Comparison of ENCODE assay signal across 26 mouse cellular contexts in genomic region chr19:31153399-31153798, GRCm38 (mm10).
DNase-seq lines count a peak whose midpoint lies in the region; ATAC-seq and TF ChIP-seq lines count a peak whose summit lies in the region.
"Had no signal": no experiment of that assay in that cellular context is flagged by ENCODE, and none has a peak within 500 bp of the region (broad histone marks: within the 10 kb centered on the region; RNA-seq: fewer than 3 reads in every experiment).

No protein-coding gene starts in this region.

- no peak for DNase-seq in forebrain, embryonic 11.5 days (ENCODE audit: low spot score)
- DNase-seq in forebrain, postnatal 0 days = no peak
- DNase-seq in midbrain, embryonic 14.5 days = peak; percentile 33
- DNase-seq in midbrain, postnatal 0 days (ENCODE audit: low spot score) = no peak
- no peak for DNase-seq in urinary bladder, adult 18-20 months (ENCODE audit: low spot score in 2 of 2)
- DNase-seq: adrenal gland, postnatal 25 days; B cell, adult 2 months; cerebellum, adult 8-10 months; heart, postnatal 14 days; kidney, adult 8-10 months; kidney, postnatal 10 days; layer of hippocampus, postnatal 36 days; left cerebral cortex, postnatal 4 days; liver, embryonic 13.5 days; lung, adult 18-20 months; lung, postnatal 10 days; right cerebral cortex, postnatal 14 days; thymus, postnatal 4 days had no signal

- no peak overlapping the region for H3K9ac ChIP-seq in forebrain, embryonic 11.5 days (ENCODE audit: low read length)
- no peak overlapping the region for H3K9ac ChIP-seq in forebrain, postnatal 0 days
- H3K9ac ChIP-seq in midbrain, embryonic 14.5 days (replicated peaks; ENCODE audit: low read length) = no peak overlapping the region
- no peak overlapping the region for H3K9ac ChIP-seq in midbrain, postnatal 0 days (replicated peaks; ENCODE audit: low read length, poor library complexity, severe bottlenecking)
- no peak overlapping the region for H3K9ac ChIP-seq in forebrain, embryonic 16.5 days (replicated peaks; ENCODE audit: low read depth, low read length)
- H3K9ac ChIP-seq: intestine, embryonic 15.5 days; liver, embryonic 13.5 days; neural tube, embryonic 13.5 days had no signal

- peaks cover 3% of the 10 kb centered on the region; the same call in 1 of the 2 replicates for H3K4me1 ChIP-seq in forebrain, embryonic 11.5 days (replicated peaks; ENCODE audit: control insufficient read depth, insufficient read depth, low read length)
- no peaks in the 10 kb centered on the region; the same call in 1 of the 2 replicates for H3K4me1 ChIP-seq in forebrain, postnatal 0 days (ENCODE audit: insufficient read depth)
- no peaks in the 10 kb centered on the region for H3K4me1 ChIP-seq in midbrain, embryonic 14.5 days (ENCODE audit: control insufficient read depth, insufficient read depth, low read length)
- no peaks in the 10 kb centered on the region for H3K4me1 ChIP-seq in midbrain, postnatal 0 days (ENCODE audit: insufficient read depth, low read length)
- H3K4me1 ChIP-seq in forebrain, embryonic 16.5 days (replicated peaks; ENCODE audit: control insufficient read depth, insufficient read depth, low read length) = peaks cover 3% of the 10 kb centered on the region
- H3K4me1 ChIP-seq: hindbrain, embryonic 10.5 days; intestine, embryonic 15.5 days; liver, embryonic 13.5 days; neural tube, embryonic 13.5 days had no signal

- no peak overlapping the region for H3K4me3 ChIP-seq in forebrain, embryonic 11.5 days (ENCODE audit: low read depth, low read length)
- no peak overlapping the region for H3K4me3 ChIP-seq in forebrain, postnatal 0 days (ENCODE audit: low read depth, low read length)
- no peak overlapping the region for H3K4me3 ChIP-seq in midbrain, embryonic 14.5 days (replicated peaks; ENCODE audit: low read depth, low read length)
- H3K4me3 ChIP-seq in midbrain, postnatal 0 days (ENCODE audit: low read depth, low read length) = no peak overlapping the region
- no peak overlapping the region for H3K4me3 ChIP-seq in forebrain, embryonic 16.5 days (replicated peaks; ENCODE audit: low read length)
- H3K4me3 ChIP-seq: hindbrain, embryonic 10.5 days; intestine, embryonic 15.5 days; liver, embryonic 13.5 days; midbrain, embryonic 10.5 days; myocyte; neural tube, embryonic 13.5 days had no signal

- no peak overlapping the region for H3K27ac ChIP-seq in forebrain, embryonic 11.5 days (ENCODE audit: low read depth, low read length)
- no peak overlapping the region for H3K27ac ChIP-seq in forebrain, postnatal 0 days (ENCODE audit: low read depth, low read length)
- H3K27ac ChIP-seq in midbrain, embryonic 14.5 days (replicated peaks; ENCODE audit: low read depth, low read length) = no peak overlapping the region
- no peak overlapping the region for H3K27ac ChIP-seq in midbrain, postnatal 0 days (ENCODE audit: low read depth, low read length)
- no peak overlapping the region for H3K27ac ChIP-seq in forebrain, embryonic 16.5 days (ENCODE audit: low read length)
- H3K27ac ChIP-seq: hindbrain, embryonic 10.5 days; intestine, embryonic 15.5 days; liver, embryonic 13.5 days; midbrain, embryonic 10.5 days; neural tube, embryonic 13.5 days had no signal

- peak; percentile 58; the same call in 1 of the 2 replicates for ATAC-seq in forebrain, embryonic 11.5 days (replicated peaks; ENCODE audit: low FRiP score)
- no peak for ATAC-seq in forebrain, postnatal 0 days
- no peak for ATAC-seq in midbrain, embryonic 14.5 days (ENCODE audit: low FRiP score, low TSS enrichment)
- ATAC-seq in midbrain, postnatal 0 days (ENCODE audit: low FRiP score) = no peak
- ATAC-seq in forebrain, embryonic 16.5 days = peak; percentile 55; the same call in 1 of the 2 replicates
- ATAC-seq: hindbrain, embryonic 16.5 days; intestine, embryonic 15.5 days; midbrain, embryonic 16.5 days had no signal

- no peaks in the 10 kb centered on the region; the same call in 1 of the 2 replicates for H3K27me3 ChIP-seq in forebrain, embryonic 11.5 days (ENCODE audit: control insufficient read depth, insufficient read depth, low read length)
- H3K27me3 ChIP-seq in forebrain, postnatal 0 days (ENCODE audit: insufficient read depth, low read length) = no peaks in the 10 kb centered on the region
- no peaks in the 10 kb centered on the region for H3K27me3 ChIP-seq in midbrain, embryonic 14.5 days (ENCODE audit: control insufficient read depth, insufficient read depth, low read length)
- H3K27me3 ChIP-seq in midbrain, postnatal 0 days (ENCODE audit: insufficient read depth, low read length) = no peaks in the 10 kb centered on the region
- no peaks in the 10 kb centered on the region for H3K27me3 ChIP-seq in forebrain, embryonic 16.5 days (replicated peaks; ENCODE audit: control insufficient read depth, insufficient read depth, low read length)
- H3K27me3 ChIP-seq: intestine, embryonic 15.5 days; liver, embryonic 13.5 days; neural tube, embryonic 13.5 days had no signal

- WGBS in forebrain, embryonic 11.5 days = 19% methylated on average over 5 of the region's 5 CpGs
- WGBS in forebrain, postnatal 0 days = 8% methylated on average over 5 of the region's 5 CpGs
- 34% methylated on average over 5 of the region's 5 CpGs for WGBS in midbrain, embryonic 14.5 days
- WGBS in midbrain, postnatal 0 days = 40% methylated on average over 5 of the region's 5 CpGs
- WGBS in forebrain, embryonic 16.5 days = 1% methylated on average over 5 of the region's 5 CpGs

- no peak for TF ChIP-seq CTCF in forebrain, postnatal 0 days (IDR thresholded peaks at IDR 0.05; ENCODE audit: low read depth)
- TF ChIP-seq CTCF in midbrain, postnatal 0 days (IDR thresholded peaks at IDR 0.05) = no peak

- H3K9me3 ChIP-seq in forebrain, embryonic 11.5 days (ENCODE audit: control insufficient read depth, low read length) = no peaks in the 10 kb centered on the region
- no peaks in the 10 kb centered on the region for H3K9me3 ChIP-seq in forebrain, postnatal 0 days (ENCODE audit: low read length)
- H3K9me3 ChIP-seq in midbrain, embryonic 14.5 days (ENCODE audit: control insufficient read depth, low read length) = no peaks in the 10 kb centered on the region
- no peaks in the 10 kb centered on the region for H3K9me3 ChIP-seq in midbrain, postnatal 0 days (ENCODE audit: low read length)
- no peaks in the 10 kb centered on the region for H3K9me3 ChIP-seq in forebrain, embryonic 16.5 days (ENCODE audit: control insufficient read depth, low read length)
- H3K9me3 ChIP-seq: hindbrain, embryonic 10.5 days; intestine, embryonic 15.5 days; liver, embryonic 13.5 days; midbrain, embryonic 10.5 days; neural tube, embryonic 13.5 days had no signal

- no peak overlapping the region for H3K4me2 ChIP-seq in forebrain, embryonic 11.5 days (ENCODE audit: low read depth, low read length, severe bottlenecking)
- no peak overlapping the region for H3K4me2 ChIP-seq in forebrain, postnatal 0 days (ENCODE audit: low read depth)
- H3K4me2 ChIP-seq in midbrain, embryonic 14.5 days (ENCODE audit: low read length) = no peak overlapping the region; the same call in 1 of the 2 replicates
- no peak overlapping the region for H3K4me2 ChIP-seq in midbrain, postnatal 0 days (ENCODE audit: low read depth, low read length, poor library complexity, severe bottlenecking)
- H3K4me2 ChIP-seq in forebrain, embryonic 16.5 days (ENCODE audit: low read length) = no peak overlapping the region
- H3K4me2 ChIP-seq: intestine, embryonic 15.5 days; liver, embryonic 13.5 days; neural tube, embryonic 13.5 days had no signal

- no peaks in the 10 kb centered on the region for H3K36me3 ChIP-seq in forebrain, embryonic 11.5 days (ENCODE audit: control insufficient read depth, insufficient read depth, low read length)
- H3K36me3 ChIP-seq in forebrain, postnatal 0 days (ENCODE audit: insufficient read depth) = no peaks in the 10 kb centered on the region
- no peaks in the 10 kb centered on the region for H3K36me3 ChIP-seq in midbrain, embryonic 14.5 days (ENCODE audit: control insufficient read depth, insufficient read depth, low read length)
- H3K36me3 ChIP-seq in midbrain, postnatal 0 days (ENCODE audit: insufficient read depth, low read length) = no peaks in the 10 kb centered on the region
- no peaks in the 10 kb centered on the region for H3K36me3 ChIP-seq in forebrain, embryonic 16.5 days (ENCODE audit: control insufficient read depth, insufficient read depth)
- H3K36me3 ChIP-seq: hindbrain, embryonic 10.5 days; intestine, embryonic 15.5 days; liver, embryonic 13.5 days; midbrain, embryonic 10.5 days; neural tube, embryonic 13.5 days had no signal

Comparison
In these comparisons a context has a peak if more than half of its experiments do, and no peak if none do; other contexts are left out.
1. ATAC-seq: peak in forebrain, embryonic 11.5 days (single experiment) and forebrain, embryonic 16.5 days (single experiment); none in forebrain, postnatal 0 days (single experiment), midbrain, embryonic 14.5 days (single experiment) and midbrain, postnatal 0 days (single experiment).